Mouse (Mus musculus) cerebellum, adult 2 months (tissue): ENCODE results near the gene Gm10392.

ENCODE experiments used
- CTCF ChIP-seq: fragments of 200-500 bp; IDR thresholded peaks from 2 replicates; pipeline ENCODE4 v1.5.1; 2011; ENCODE audit warnings: low read depth, mild to moderate bottlenecking, control low read depth, low read length, moderate library complexity, borderline replicate concordance; ENCODE audit not compliant: insufficient read depth
- POLR2A ChIP-seq: fragments of 200-500 bp; IDR thresholded peaks from 2 replicates; pipeline ENCODE4 v1.6.1; 2011; ENCODE audit warnings: low read length, control low read depth, borderline replicate concordance; ENCODE audit not compliant: insufficient read depth

- no peak for TF ChIP-seq CTCF
- TF ChIP-seq POLR2A, result no peak
Observed at GRCm38 (mm10) chr11:77491502-77492291, 27.3 kb downstream of the Gm10392 start.
